Mouse (Mus musculus): ENCODE data around the gene Amd1. TPM values are rescaled to one million over a fixed set of nuclear protein-coding genes. Genes with fewer than 3 reads are reported as not detected.

Amd1 gene
- total and polyA plus RNA-seq, 3 experiments: 81.2 to 102 TPM; not detected in 1

GRCm38 (mm10) chr10:40285571-40285970, 16.4 kb downstream of the Amd1 start:
- TF ChIP-seq POLR2AphosphoS2 (IDR thresholded peaks at IDR 0.05; ENCODE audit: low read length) (peak; percentile 73; the same call in 1 of the 2 replicates), TCF12 (IDR thresholded peaks at IDR 0.05; ENCODE audit: low read depth, low read length) (no peak)
- Histone ChIP-seq H3K9ac (ENCODE audit: control insufficient read depth, low read depth, low read length, poor library complexity, severe bottlenecking) (no peak overlapping the region), H3K9me3 (replicated peaks; ENCODE audit: insufficient read depth, low read length) (no peaks in the 10 kb centered on the region), H3K4me3 (ENCODE audit: control insufficient read depth in 1 of 2, insufficient read depth in 1 of 2, low read depth in 2 of 2, low read length in 2 of 2) (no peak overlapping the region), H3K79me2 (ENCODE audit: control insufficient read depth, insufficient read depth, low read length, poor library complexity) (peaks cover under 1% of the 10 kb centered on the region; the same call in 1 of the 2 replicates), H3K36me3 (ENCODE audit: control insufficient read depth in 1 of 2, insufficient read depth in 2 of 2, low read length in 2 of 2) (no peaks in the 10 kb centered on the region; a peak in 1 of 4 replicates), H3K4me1 (ENCODE audit: control insufficient read depth in 1 of 2, insufficient read depth in 2 of 2, low read length in 2 of 2) (no peaks in the 10 kb centered on the region), H3K27ac (ENCODE audit: control insufficient read depth, low read depth, low read length) (no peak overlapping the region), H3K27me3 (ENCODE audit: control insufficient read depth in 1 of 2, insufficient read depth in 2 of 2, low read length in 2 of 2) (no peaks in the 10 kb centered on the region)
- DNase-seq (ENCODE audit: low read depth, low spot score): peak; percentile 67

DNA sequence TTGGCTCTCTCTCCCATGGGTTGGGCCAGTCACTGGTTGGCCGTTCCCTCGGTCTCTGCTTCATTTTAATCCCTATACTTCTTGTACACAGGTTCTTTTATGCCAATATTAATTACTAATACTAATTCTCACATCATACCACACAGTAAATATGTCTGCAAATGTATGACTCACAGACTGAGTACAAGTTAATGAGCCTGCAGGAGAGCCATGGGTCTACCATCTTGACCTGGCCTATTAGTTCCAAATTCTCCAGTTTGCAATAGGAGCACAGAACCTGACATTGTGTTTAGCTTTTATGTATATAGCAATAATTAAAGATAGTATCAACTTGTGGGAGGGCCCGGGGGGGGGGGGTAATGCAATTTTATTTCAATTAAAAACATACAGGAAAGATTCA, 17.0 kb downstream of the Amd1 start:
- no peak for DNase-seq (ENCODE audit: low read depth, low spot score)

GRCm38 (mm10) chr10:40284179-40284831, 17.7 kb downstream of the Amd1 start:
- H3K27ac ChIP-seq (ENCODE audit: control insufficient read depth, low read depth, low read length): no peak overlapping the region
- H3K4me3 ChIP-seq (ENCODE audit: control insufficient read depth in 1 of 2, insufficient read depth in 1 of 2, low read depth in 2 of 2, low read length in 2 of 2): no peak overlapping the region
- H3K4me1 ChIP-seq (ENCODE audit: control insufficient read depth in 1 of 2, insufficient read depth in 2 of 2, low read length in 2 of 2): no peaks in the 10 kb centered on the region
- no peaks in the 10 kb centered on the region for H3K79me2 ChIP-seq (ENCODE audit: control insufficient read depth, insufficient read depth, low read length, poor library complexity)
- TF ChIP-seq NRF1 (IDR thresholded peaks at IDR 0.05; ENCODE audit: insufficient read depth, low read depth, low read length, poor library complexity, severe bottlenecking) (no peak), UBTF (IDR thresholded peaks at IDR 0.05; ENCODE audit: borderline replicate concordance, insufficient read depth, low read depth, low read length) (no peak), CTCF (IDR thresholded peaks at IDR 0.05 in 2 of 3, conservative IDR thresholded peaks at IDR 0.05 in 1 of 3; ENCODE audit: control insufficient read depth in 1 of 3, insufficient read depth in 1 of 3, low read depth in 2 of 3, low read length in 3 of 3, poor library complexity in 1 of 3, severe bottlenecking in 1 of 3) (no peak), GATA1 (IDR thresholded peaks at IDR 0.05; ENCODE audit: low read depth, low read length) (no peak), TCF12 (IDR thresholded peaks at IDR 0.05; ENCODE audit: low read depth, low read length) (no peak), MXI1 (IDR thresholded peaks at IDR 0.05; ENCODE audit: low read depth, low read length) (no peak), MYC (IDR thresholded peaks at IDR 0.05; ENCODE audit: low read depth, low read length) (no peak), MYB (IDR thresholded peaks at IDR 0.05; ENCODE audit: low read depth, low read length) (no peak), ETS1 (IDR thresholded peaks at IDR 0.05; ENCODE audit: low read depth, low read length) (no peak), HCFC1 (IDR thresholded peaks at IDR 0.05; ENCODE audit: low read depth, low read length) (no peak), BHLHE40 (IDR thresholded peaks at IDR 0.05; ENCODE audit: borderline replicate concordance, low read depth, low read length) (no peak), MAZ (IDR thresholded peaks at IDR 0.05; ENCODE audit: low read depth, low read length) (no peak), CHD2 (IDR thresholded peaks at IDR 0.05; ENCODE audit: low read length) (no peak), POLR2AphosphoS2 (IDR thresholded peaks at IDR 0.05; ENCODE audit: low read length) (no peak), TBP (IDR thresholded peaks at IDR 0.05; ENCODE audit: low read depth, low read length) (no peak)
- DNase-seq (ENCODE audit: low read depth, low spot score): no peak
- no peaks in the 10 kb centered on the region for H3K36me3 ChIP-seq (ENCODE audit: control insufficient read depth in 1 of 2, insufficient read depth in 2 of 2, low read length in 2 of 2)
- H3K27me3 ChIP-seq (ENCODE audit: control insufficient read depth in 1 of 2, insufficient read depth in 2 of 2, low read length in 2 of 2): no peaks in the 10 kb centered on the region
- no peak overlapping the region for H3K9ac ChIP-seq (ENCODE audit: control insufficient read depth, low read depth, low read length, poor library complexity, severe bottlenecking)
- H3K9me3 ChIP-seq (replicated peaks; ENCODE audit: insufficient read depth, low read length): no peaks in the 10 kb centered on the region

More for the DNA sequence above, 17.0 kb downstream of the Amd1 start:
- Histone ChIP-seq H3K27ac (ENCODE audit: control insufficient read depth, low read depth, low read length) (no peak overlapping the region), H3K9me3 (replicated peaks; ENCODE audit: insufficient read depth, low read length) (no peaks in the 10 kb centered on the region), H3K27me3 (ENCODE audit: control insufficient read depth in 1 of 2, insufficient read depth in 2 of 2, low read length in 2 of 2) (no peaks in the 10 kb centered on the region), H3K4me1 (ENCODE audit: control insufficient read depth in 1 of 2, insufficient read depth in 2 of 2, low read length in 2 of 2) (no peaks in the 10 kb centered on the region), H3K9ac (ENCODE audit: control insufficient read depth, low read depth, low read length, poor library complexity, severe bottlenecking) (no peak overlapping the region), H3K4me3 (ENCODE audit: control insufficient read depth in 1 of 2, insufficient read depth in 1 of 2, low read depth in 2 of 2, low read length in 2 of 2) (no peak overlapping the region), H3K36me3 (ENCODE audit: control insufficient read depth in 1 of 2, insufficient read depth in 2 of 2, low read length in 2 of 2) (no peaks in the 10 kb centered on the region; a peak in 1 of 4 replicates), H3K79me2 (ENCODE audit: control insufficient read depth, insufficient read depth, low read length, poor library complexity) (no peaks in the 10 kb centered on the region)
- no peak for TF ChIP-seq POLR2A (IDR thresholded peaks at IDR 0.05; ENCODE audit: control insufficient read depth in 1 of 2, insufficient read depth in 1 of 2, low read depth in 1 of 2, low read length in 2 of 2, poor library complexity in 1 of 2)
- no peak for TF ChIP-seq MAZ (IDR thresholded peaks at IDR 0.05; ENCODE audit: low read depth, low read length)

All from MEL (cell line).